ENCODE assay signal across 18 mouse cellular contexts in genomic region chr6:101219004-101219403, GRCm38 (mm10).
"Had no signal": no experiment of that assay in that cellular context is flagged by ENCODE, and none has a peak within 500 bp of the region (broad histone marks: within the 10 kb centered on the region; RNA-seq: fewer than 3 reads in every experiment).

No protein-coding gene starts in this region.

- ATAC-seq: inflammation-experienced regulatory T-cells, adult 6 months; intestine, postnatal 0 days; midbrain, embryonic 15.5 days had no signal

- H3K27ac ChIP-seq: limb, embryonic 13.5 days; liver, embryonic 14.5 days; midbrain, embryonic 15.5 days; neural tube, embryonic 13.5 days; stomach, embryonic 15.5 days had no signal

- H3K4me1 ChIP-seq: megakaryocyte, embryonic 14.5 days had no signal

- H3K4me2 ChIP-seq: limb, embryonic 13.5 days; lung, embryonic 15.5 days; midbrain, embryonic 11.5 days; midbrain, embryonic 15.5 days; neural tube, embryonic 13.5 days; stomach, embryonic 15.5 days had no signal

- DNase-seq: kidney, adult 8-10 months; kidney, postnatal 25 days; lung, postnatal 36 days; retina, postnatal 1 day; right cerebral cortex, postnatal 4 days; thymus, adult 2 months; thymus, postnatal 25 days had no signal

- H3K36me3 ChIP-seq: limb, embryonic 13.5 days; lung, embryonic 15.5 days; midbrain, embryonic 15.5 days; neural tube, embryonic 13.5 days; stomach, embryonic 15.5 days had no signal

- H3K9ac ChIP-seq: limb, embryonic 13.5 days; liver, embryonic 14.5 days; lung, embryonic 15.5 days; midbrain, embryonic 15.5 days; neural tube, embryonic 13.5 days; stomach, embryonic 15.5 days had no signal

- H3K27me3 ChIP-seq: limb, embryonic 13.5 days; lung, embryonic 15.5 days; megakaryocyte, embryonic 14.5 days; midbrain, embryonic 15.5 days; neural tube, embryonic 13.5 days; stomach, embryonic 15.5 days had no signal

- H3K9me3 ChIP-seq: limb, embryonic 13.5 days; lung, embryonic 15.5 days; megakaryocyte, embryonic 14.5 days; midbrain, embryonic 15.5 days; neural tube, embryonic 13.5 days; stomach, embryonic 15.5 days had no signal

- H3K4me3 ChIP-seq: left cerebral cortex, adult 2 months; limb, embryonic 13.5 days; lung, embryonic 15.5 days; megakaryocyte, embryonic 14.5 days; midbrain, embryonic 15.5 days; neural tube, embryonic 13.5 days; stomach, embryonic 15.5 days had no signal
